Mouse (Mus musculus) stomach, embryonic 15.5 days (tissue): ENCODE data around the gene Add1. TPM values are rescaled to one million over a fixed set of nuclear protein-coding genes. Genes with fewer than 3 reads are reported as not detected.
"Not testable (repeated sequence)": the region's sequence is repeated elsewhere in the genome, so short reads cannot be mapped to it uniquely, and the experiment has no call there.

ENCODE experiments used
- ATAC-seq: fragments of 200-750 bp; cut with Nextera tagmentation; 2 replicates; pipeline ENCODE4 v1.8.0; 2017; ENCODE audit warnings: low read depth, moderate number of reproducible peaks, moderate TSS enrichment; ENCODE audit not compliant: insufficient read depth, low FRiP score
- H3K27ac ChIP-seq: fragments of 300-500 bp; sonication (generic); 2 replicates; pipeline ENCODE4 v1.5.1; 2015; ENCODE audit warnings: mild to moderate bottlenecking, inconsistent platforms
- H3K27me3 ChIP-seq: fragments of 300-500 bp; sonication (generic); replicated peaks from 2 replicates; pipeline ENCODE4 v1.6.1; 2015; ENCODE audit warnings: inconsistent platforms
- H3K36me3 ChIP-seq: fragments of 300-500 bp; sonication (generic); 2 replicates; pipeline ENCODE4 v1.6.1; 2015; ENCODE audit warnings: inconsistent platforms
- H3K4me1 ChIP-seq: fragments of 300-500 bp; sonication (generic); 2 replicates; pipeline ENCODE4 v1.6.1; 2015; ENCODE audit warnings: inconsistent platforms
- H3K4me2 ChIP-seq: fragments of 300-500 bp; sonication (generic); 2 replicates; pipeline ENCODE4 v1.6.1; 2015; ENCODE audit warnings: mild to moderate bottlenecking, inconsistent platforms
- H3K4me3 ChIP-seq: fragments of 300-500 bp; sonication (generic); replicated peaks from 2 replicates; pipeline ENCODE4 v1.5.1; 2015; ENCODE audit warnings: inconsistent platforms
- H3K9ac ChIP-seq: fragments of 300-500 bp; sonication (generic); 2 replicates; pipeline ENCODE4 v1.6.1; 2015; ENCODE audit warnings: inconsistent platforms
- H3K9me3 ChIP-seq: fragments of 300-500 bp; sonication (generic); 2 replicates; pipeline ENCODE4 v1.6.1; 2016; ENCODE audit warnings: inconsistent platforms
- WGBS: fragments of 180-500 bp; shearing (Covaris S2); methylation state at CpG from one replicate; pipeline ENCODE4 v1.1.7; 2015; 5-methylcytosine and 5-hydroxymethylcytosine counted together
- polyA plus RNA-seq: library from polyadenylated mRNA; unstranded; fragments of >200 nt; fragmentation: Nextera tagmentation; extraction: Ambion mirVana; gene quantifications from 2 replicates; pipeline ENCODE4 v1.2.1, GENCODE M21; 2015

Add1 gene
- polyA plus RNA-seq, 1 experiment from 2014 or later, result 168 TPM

- Histone ChIP-seq H3K9ac (no peak overlapping the region), H3K4me1 (0 out of 2 replicates have a peak, but pooled peaks cover 3% of the 10 kb centered on the region), H3K36me3 (no peaks in the 10 kb centered on the region), H3K27ac (no peak overlapping the region), H3K4me3 (no peak overlapping the region), H3K9me3 (no peaks in the 10 kb centered on the region), H3K4me2 (no peak overlapping the region), H3K27me3 (no peaks in the 10 kb centered on the region)
- 88% methylated on average over 5 of the region's 5 CpGs for WGBS
- ATAC-seq, result no peak
These were observed 14.4 kb downstream of the Add1 start for GRCm38 (mm10) chr5:34587881-34588280.

GRCm38 (mm10) chr5:34590059-34590458, 16.6 kb downstream of the Add1 start:
- Histone ChIP-seq H3K4me3 (no peak overlapping the region), H3K4me2 (no peak overlapping the region), H3K27me3 (no peaks in the 10 kb centered on the region), H3K9ac (no peak overlapping the region), H3K27ac (no peak overlapping the region), H3K36me3 (no peaks in the 10 kb centered on the region), H3K4me1 (0 out of 2 replicates have a peak, but pooled peaks cover 3% of the 10 kb centered on the region), H3K9me3 (no peaks in the 10 kb centered on the region)
- WGBS, result 33% methylated on average over 5 of the region's 5 CpGs
- ATAC-seq, result no peak

GRCm38 (mm10) chr5:34590702-34591101, 17.2 kb downstream of the Add1 start:
- Histone ChIP-seq H3K4me3 (no peak overlapping the region), H3K9ac (no peak overlapping the region), H3K27ac (no peak overlapping the region), H3K9me3 (no peaks in the 10 kb centered on the region), H3K4me1 (0 out of 2 replicates have a peak, but pooled peaks cover 3% of the 10 kb centered on the region), H3K27me3 (no peaks in the 10 kb centered on the region), H3K36me3 (no peaks in the 10 kb centered on the region), H3K4me2 (no peak overlapping the region)
- no peak for ATAC-seq
- WGBS, result 54% methylated on average over 4 of the region's 4 CpGs

- H3K36me3 ChIP-seq, result no peaks in the 10 kb centered on the region
- H3K27me3 ChIP-seq, result no peaks in the 10 kb centered on the region
- H3K4me2 ChIP-seq, result no peak overlapping the region
- no peak overlapping the region for H3K4me3 ChIP-seq
- WGBS, result 75% methylated on average over 5 of the region's 5 CpGs
- H3K4me1 ChIP-seq, result 0 out of 2 replicates have a peak, but pooled peaks cover 3% of the 10 kb centered on the region
- H3K9ac ChIP-seq, result no peak overlapping the region
- no peak for ATAC-seq
- no peak overlapping the region for H3K27ac ChIP-seq
- no peaks in the 10 kb centered on the region for H3K9me3 ChIP-seq
These were observed 18.0 kb downstream of the Add1 start for GRCm38 (mm10) chr5:34591388-34592004.

- not testable (repeated sequence) for H3K4me3 ChIP-seq, H3K27me3 ChIP-seq, H3K9me3 ChIP-seq, H3K27ac ChIP-seq, H3K4me1 ChIP-seq, H3K36me3 ChIP-seq, ATAC-seq, H3K9ac ChIP-seq, H3K4me2 ChIP-seq
- WGBS, result 83% methylated on average over 5 of the region's 5 CpGs
These were observed 18.8 kb downstream of the Add1 start for GRCm38 (mm10) chr5:34592224-34592623.

- H3K9me3 ChIP-seq, result no peaks in the 10 kb centered on the region
- H3K36me3 ChIP-seq, result no peaks in the 10 kb centered on the region
- no peak for ATAC-seq
- no peaks in the 10 kb centered on the region for H3K27me3 ChIP-seq
- H3K4me2 ChIP-seq, result no peak overlapping the region
- no peak overlapping the region for H3K9ac ChIP-seq
- H3K27ac ChIP-seq, result no peak overlapping the region
- 0 out of 2 replicates have a peak, but pooled peaks cover 3% of the 10 kb centered on the region for H3K4me1 ChIP-seq
- WGBS, result 96% methylated on average over 6 of the region's 6 CpGs
- H3K4me3 ChIP-seq, result no peak overlapping the region
These were observed 19.2 kb downstream of the Add1 start for GRCm38 (mm10) chr5:34592666-34593065.

- Histone ChIP-seq H3K4me2 (no peak overlapping the region), H3K4me3 (no peak overlapping the region), H3K27ac (no peak overlapping the region), H3K4me1 (0 out of 2 replicates have a peak, but pooled peaks cover 3% of the 10 kb centered on the region), H3K36me3 (0 out of 2 replicates have a peak, but pooled peaks cover 3% of the 10 kb centered on the region), H3K9ac (no peak overlapping the region), H3K27me3 (no peaks in the 10 kb centered on the region), H3K9me3 (no peaks in the 10 kb centered on the region)
- 91% methylated on average over 9 of the region's 9 CpGs for WGBS
- ATAC-seq, result no peak
These were observed 19.8 kb downstream of the Add1 start for GRCm38 (mm10) chr5:34593202-34593727.

GRCm38 (mm10) chr5:34604576-34604975, 31.1 kb downstream of the Add1 start:
- H3K4me2 ChIP-seq, result no peak overlapping the region
- no peaks in the 10 kb centered on the region for H3K27me3 ChIP-seq
- no peak overlapping the region for H3K27ac ChIP-seq
- peaks cover 44% of the 10 kb centered on the region for H3K36me3 ChIP-seq
- no peaks in the 10 kb centered on the region for H3K4me1 ChIP-seq
- H3K4me3 ChIP-seq, result no peak overlapping the region
- no peak for ATAC-seq
- 97% methylated on average over 5 of the region's 5 CpGs for WGBS
- no peak overlapping the region for H3K9ac ChIP-seq
- no peaks in the 10 kb centered on the region for H3K9me3 ChIP-seq

- Histone ChIP-seq H3K27me3 (no peaks in the 10 kb centered on the region), H3K9ac (no peak overlapping the region), H3K27ac (no peak overlapping the region), H3K4me3 (no peak overlapping the region), H3K4me2 (no peak overlapping the region), H3K4me1 (no peaks in the 10 kb centered on the region), H3K9me3 (no peaks in the 10 kb centered on the region), H3K36me3 (peaks cover 53% of the 10 kb centered on the region)
- no peak for ATAC-seq
- 84% methylated on average over 8 of the region's 8 CpGs for WGBS
These were observed 33.8 kb downstream of the Add1 start for GRCm38 (mm10) chr5:34607100-34607880.

GRCm38 (mm10) chr5:34608226-34608625, 34.8 kb downstream of the Add1 start:
- Histone ChIP-seq H3K9ac (no peak overlapping the region), H3K9me3 (no peaks in the 10 kb centered on the region), H3K27ac (no peak overlapping the region), H3K4me1 (no peaks in the 10 kb centered on the region), H3K27me3 (no peaks in the 10 kb centered on the region), H3K4me2 (no peak overlapping the region), H3K4me3 (no peak overlapping the region), H3K36me3 (peaks cover 49% of the 10 kb centered on the region)
- ATAC-seq, result no peak; the same call in 1 of the 2 replicates
- WGBS, result 54% methylated on average over 3 of the region's 3 CpGs

GRCm38 (mm10) chr5:34609966-34610365, 36.5 kb downstream of the Add1 start:
- H3K36me3 ChIP-seq, result peaks cover 59% of the 10 kb centered on the region
- H3K4me1 ChIP-seq, result no peaks in the 10 kb centered on the region
- no peak overlapping the region for H3K4me3 ChIP-seq
- H3K9ac ChIP-seq, result no peak overlapping the region
- no peaks in the 10 kb centered on the region for H3K9me3 ChIP-seq
- H3K27me3 ChIP-seq, result no peaks in the 10 kb centered on the region
- 91% methylated on average over 4 of the region's 4 CpGs for WGBS
- no peak overlapping the region for H3K27ac ChIP-seq
- no peak overlapping the region for H3K4me2 ChIP-seq
- no peak for ATAC-seq

GRCm38 (mm10) chr5:34632996-34633395, 59.5 kb downstream of the Add1 start:
- Histone ChIP-seq H3K9me3 (no peaks in the 10 kb centered on the region), H3K4me1 (peaks cover 17% of the 10 kb centered on the region), H3K9ac (no peak overlapping the region), H3K27ac (no peak overlapping the region), H3K4me3 (no peak overlapping the region), H3K4me2 (no peak overlapping the region), H3K36me3 (peaks cover 57% of the 10 kb centered on the region), H3K27me3 (no peaks in the 10 kb centered on the region)
- no peak for ATAC-seq
- 90% methylated on average over 2 of the region's 2 CpGs for WGBS
